Mouse (Mus musculus) megakaryocyte progenitor cell, adult 5-6 weeks (primary cell): Measurements from ENCODE around the gene Gtf2h4. TPM values are rescaled to one million over a fixed set of nuclear protein-coding genes. Genes with fewer than 3 reads are reported as not detected.
A peak's percentile ranks its signal among the peaks of the same experiment; 100 is the strongest.

Source experiments
- ATAC-seq: replicated peaks from 2 replicates; pipeline ENCODE4 v1.8.0; 2016; ENCODE audit warnings: mild to moderate bottlenecking, moderate TSS enrichment, inconsistent platforms; ENCODE audit not compliant: poor library complexity
- total RNA-seq, 2 experiments: library from RNA; stranded (forward) in 1 of 2; stranded (reverse) in 1 of 2; fragments of 157-497, 149-512 nt in 1 of 2; fragments of 200-1000 nt in 1 of 2; gene quantifications; 2 replicates each; pipeline versions ENCODE4 v1.2.3 to v1.2.4; 2015 to 2017

The Gtf2h4 gene
- total RNA-seq, 2 experiments from 2014 or later, result 29.5 to 31.8 TPM

- no peak for ATAC-seq
These were observed 24.4 kb upstream of the Gtf2h4 start for GRCm38 (mm10) chr17:35697759-35698500.

- ATAC-seq, result no peak
These were observed 23.9 kb upstream of the Gtf2h4 start for GRCm38 (mm10) chr17:35697429-35697758.

- ATAC-seq, result no peak
These were observed 23.2 kb upstream of the Gtf2h4 start for GRCm38 (mm10) chr17:35696691-35697090.

GRCm38 (mm10) chr17:35695289-35695688, 21.8 kb upstream of the Gtf2h4 start:
- no peak for ATAC-seq

GRCm38 (mm10) chr17:35693906-35694305, 20.4 kb upstream of the Gtf2h4 start:
- no peak for ATAC-seq

- ATAC-seq, result peak; percentile 70
These were observed 18.8 kb upstream of the Gtf2h4 start for GRCm38 (mm10) chr17:35692368-35692767.

- ATAC-seq, result no peak
These were observed 18.3 kb upstream of the Gtf2h4 start for GRCm38 (mm10) chr17:35691811-35692210.

- no peak for ATAC-seq
These were observed 16.6 kb upstream of the Gtf2h4 start for GRCm38 (mm10) chr17:35689936-35690645.

- ATAC-seq, result peak; percentile 55
These were observed 15.0 kb upstream of the Gtf2h4 start for GRCm38 (mm10) chr17:35688347-35689175.

GRCm38 (mm10) chr17:35685061-35685460, 11.5 kb upstream of the Gtf2h4 start:
- ATAC-seq, result no peak

GRCm38 (mm10) chr17:35681986-35682385, 8.4 kb upstream of the Gtf2h4 start:
- no peak for ATAC-seq

- no peak for ATAC-seq
These were observed 7.1 kb upstream of the Gtf2h4 start for GRCm38 (mm10) chr17:35680591-35680990.

- no peak for ATAC-seq
These were observed 1.0 kb downstream of the Gtf2h4 start for GRCm38 (mm10) chr17:35672527-35672926.

- ATAC-seq, result no peak
These were observed 1.7 kb downstream of the Gtf2h4 start for GRCm38 (mm10) chr17:35671846-35672245.

GRCm38 (mm10) chr17:35669731-35670130, 3.8 kb downstream of the Gtf2h4 start:
- no peak for ATAC-seq

GRCm38 (mm10) chr17:35667334-35668065, 6.0 kb downstream of the Gtf2h4 start, which contains the start of gene Vars2:
Vars2 (minus strand) TSS chr17:35667592.
- peak; percentile 77 for ATAC-seq

GRCm38 (mm10) chr17:35666851-35667256, 6.7 kb downstream of the Gtf2h4 start:
- peak; percentile 30 for ATAC-seq

- peak; percentile 64 for ATAC-seq
These were observed 7.5 kb downstream of the Gtf2h4 start for GRCm38 (mm10) chr17:35665957-35666515.

- ATAC-seq, result no peak
These were observed 20.5 kb downstream of the Gtf2h4 start for GRCm38 (mm10) chr17:35653086-35653485.

- no peak for ATAC-seq
These were observed 24.1 kb downstream of the Gtf2h4 start for GRCm38 (mm10) chr17:35649429-35649828.
